Mouse (Mus musculus) ES-E14 (cell line): ENCODE data around the gene Zdhhc14. TPM values are rescaled to one million over a fixed set of nuclear protein-coding genes. Genes with fewer than 3 reads are reported as not detected.
A peak's percentile ranks its signal among the peaks of the same experiment; 100 is the strongest.

ENCODE experiments used
- DNase-seq: peaks from one replicate; pipeline ENCODE4 v3.0.0-alpha.2; 2013; ENCODE audit warnings: low read depth, low spot score
- H3K27ac ChIP-seq: 2 replicates; pipeline ENCODE4 v1.5.1; 2012; ENCODE audit warnings: low read depth, mild to moderate bottlenecking, low read length, moderate library complexity, mixed read lengths; ENCODE audit not compliant: poor library complexity, insufficient read depth, severe bottlenecking
- H3K36me3 ChIP-seq: 2 replicates; pipeline ENCODE4 v1.6.1; 2012; ENCODE audit warnings: mild to moderate bottlenecking, low read length, moderate library complexity, mixed read lengths; ENCODE audit not compliant: control insufficient read depth, poor library complexity, insufficient read depth, severe bottlenecking
- H3K4me1 ChIP-seq, 2 experiments: fragments of 150-350 bp in 1 of 2; sonication (generic) in 1 of 2; 2 replicates each; pipeline ENCODE4 v1.6.1; 2012; ENCODE audit warnings: low read length in 2 of 2, mild to moderate bottlenecking in 1 of 2, mixed read lengths in 1 of 2; ENCODE audit not compliant: control insufficient read depth in 2 of 2, insufficient read depth in 2 of 2, poor library complexity in 1 of 2
- H3K4me3 ChIP-seq, 2 experiments: fragments of 150-350 bp in 1 of 2; sonication (generic) in 1 of 2; 2 replicates each; pipeline ENCODE4 v1.5.1; 2012; ENCODE audit warnings: low read length in 2 of 2, low read depth in 1 of 2, mild to moderate bottlenecking in 1 of 2, mixed read lengths in 1 of 2; ENCODE audit not compliant: insufficient read depth in 1 of 2, poor library complexity in 1 of 2, severe bottlenecking in 1 of 2
- H3K9ac ChIP-seq: 2 replicates; pipeline ENCODE4 v1.6.1; 2012; ENCODE audit warnings: low read depth, mild to moderate bottlenecking, low read length, mixed read lengths; ENCODE audit not compliant: poor library complexity, insufficient read depth, severe bottlenecking
- H3K9me3 ChIP-seq: fragments of 150-350 bp; sonication (generic); 2 replicates; pipeline ENCODE4 v1.6.1; 2012; ENCODE audit warnings: low read depth, mild to moderate bottlenecking, low read length; ENCODE audit not compliant: control insufficient read depth, insufficient read depth
- CHD2 ChIP-seq: IDR thresholded peaks from 2 replicates; pipeline ENCODE4 v1.6.1; 2014; ENCODE audit warnings: mild to moderate bottlenecking, low read depth, low read length, inconsistent platforms
- HCFC1 ChIP-seq: IDR thresholded peaks from 2 replicates; pipeline ENCODE4 v1.6.1; 2012; ENCODE audit warnings: low read length, inconsistent platforms, borderline replicate concordance; ENCODE audit not compliant: insufficient read depth
- MAFK ChIP-seq: IDR thresholded peaks from 2 replicates; pipeline ENCODE4 v1.6.1; 2014; ENCODE audit warnings: mild to moderate bottlenecking, low read depth, low read length, inconsistent platforms; ENCODE audit not compliant: insufficient read depth
- ZC3H11A ChIP-seq: IDR thresholded peaks from 2 replicates; pipeline ENCODE4 v1.6.1; 2012; ENCODE audit warnings: low read depth, mild to moderate bottlenecking, inconsistent platforms, low read length, borderline replicate concordance
- ZNF384 ChIP-seq: IDR thresholded peaks from 2 replicates; pipeline ENCODE4 v1.6.1; 2012; ENCODE audit warnings: low read depth, low read length, inconsistent platforms
- in situ Hi-C, 2 experiments: fragments of 600-800 bp; cut with MboI; formaldehyde crosslinking; loops; one replicate each; pipeline ENCODE4 v1.15.1; 2025; ENCODE audit warnings: low sequenced_read_pairs in 2 of 2, inconsistent platforms in 1 of 2; ENCODE audit not compliant: unreplicated experiment in 2 of 2
- total RNA-seq: library from RNA; depleted of rRNA; stranded (reverse); fragments of 300-350 nt; gene quantifications from 2 replicates; pipeline ENCODE4 v1.2.3, GENCODE M21; 2012

The Zdhhc14 gene
- total RNA-seq, 1 experiment: 0.76 TPM

GRCm38 (mm10) chr17:5492746-5493160, 396 bp downstream of the Zdhhc14 start:
- no peaks in the 10 kb centered on the region for H3K9me3 ChIP-seq
- no peak overlapping the region for H3K27ac ChIP-seq
- H3K4me1 ChIP-seq: 0 out of 4 replicates have a peak, but pooled peaks cover 0 to 2% of the 10 kb centered on the region in 2 experiments
- in situ Hi-C loops: no loop called here
- no peaks in the 10 kb centered on the region for H3K36me3 ChIP-seq
- TF ChIP-seq ZC3H11A: no peak
- TF ChIP-seq CHD2: no peak
- no peak for TF ChIP-seq ZNF384
- TF ChIP-seq MAFK: no peak
- no peak for TF ChIP-seq HCFC1
- no peak for DNase-seq
- H3K9ac ChIP-seq: peak overlapping the region; percentile 71
- H3K4me3 ChIP-seq: peak overlapping the region; percentile 80 to 86

GRCm38 (mm10) chr17:5493161-5493771, 909 bp downstream of the Zdhhc14 start:
- Histone ChIP-seq H3K4me3 (peak overlapping the region; percentile 80 to 86), H3K9ac (peak overlapping the region; percentile 71), H3K9me3 (no peaks in the 10 kb centered on the region), H3K4me1 (0 out of 4 replicates have a peak, but pooled peaks cover 0 to 2% of the 10 kb centered on the region in 2 experiments), H3K27ac (no peak overlapping the region), H3K36me3 (no peaks in the 10 kb centered on the region)
- TF ChIP-seq HCFC1 (no peak), MAFK (no peak), ZNF384 (no peak), ZC3H11A (no peak), CHD2 (no peak)
- no peak for DNase-seq
- in situ Hi-C loops: no loop called here

- Histone ChIP-seq H3K9ac (no peak overlapping the region), H3K4me3 (peak overlapping the region; percentile 80 to 86; a peak in 3 of 4 replicates), H3K36me3 (no peaks in the 10 kb centered on the region), H3K9me3 (no peaks in the 10 kb centered on the region), H3K4me1 (0 out of 4 replicates have a peak, but pooled peaks cover 0 to 2% of the 10 kb centered on the region in 2 experiments), H3K27ac (no peak overlapping the region)
- in situ Hi-C loops: no loop called here
- DNase-seq: no peak
- TF ChIP-seq HCFC1: no peak
- TF ChIP-seq MAFK: no peak
- no peak for TF ChIP-seq ZNF384
- no peak for TF ChIP-seq ZC3H11A
- no peak for TF ChIP-seq CHD2
Measured at GRCm38 (mm10) chr17:5493809-5494208, 1.5 kb downstream of the Zdhhc14 start.

GRCm38 (mm10) chr17:5494832-5495231, 2.5 kb downstream of the Zdhhc14 start:
- no peaks in the 10 kb centered on the region for H3K36me3 ChIP-seq
- 0 out of 4 replicates have a peak, but pooled peaks cover 0 to 2% of the 10 kb centered on the region in 2 experiments for H3K4me1 ChIP-seq
- H3K9me3 ChIP-seq: no peaks in the 10 kb centered on the region
- H3K4me3 ChIP-seq: no peak overlapping the region
- in situ Hi-C loops: no loop called here
- H3K9ac ChIP-seq: no peak overlapping the region
- no peak overlapping the region for H3K27ac ChIP-seq
- no peak for TF ChIP-seq HCFC1
- no peak for TF ChIP-seq ZNF384
- TF ChIP-seq MAFK: no peak
- no peak for TF ChIP-seq ZC3H11A
- TF ChIP-seq CHD2: no peak
- no peak for DNase-seq
